Mouse (Mus musculus) MEL (cell line): ENCODE data around the gene Nat9. TPM values are rescaled to one million over a fixed set of nuclear protein-coding genes. Genes with fewer than 3 reads are reported as not detected.

Experiments used
- DNase-seq: peaks from one replicate; pipeline ENCODE4 v3.0.0; 2011; ENCODE audit warnings: low read depth, low spot score
- H3K27ac ChIP-seq: 2 replicates; pipeline ENCODE4 v1.5.1; 2012; ENCODE audit warnings: low read depth, mild to moderate bottlenecking, control low read depth, low read length, moderate library complexity; ENCODE audit not compliant: control insufficient read depth
- H3K27me3 ChIP-seq, 2 experiments: fragments of 150-350 bp in 1 of 2; sonication (generic) in 1 of 2; 2 replicates each; pipeline ENCODE4 v1.6.1; 2012; ENCODE audit warnings: low read length in 2 of 2, mild to moderate bottlenecking in 2 of 2, improper control_type of control experiment in 1 of 2, moderate library complexity in 1 of 2; ENCODE audit not compliant: insufficient read depth in 2 of 2, control insufficient read depth in 1 of 2
- H3K36me3 ChIP-seq, 2 experiments: 2 replicates each; pipeline ENCODE4 v1.6.1; 2012 to 2014; ENCODE audit warnings: low read length in 2 of 2, improper control_type of control experiment in 1 of 2, inconsistent platforms in 1 of 2, mild to moderate bottlenecking in 1 of 2; ENCODE audit not compliant: insufficient read depth in 2 of 2, control insufficient read depth in 1 of 2
- H3K4me1 ChIP-seq, 2 experiments: fragments of 150-350 bp in 1 of 2; sonication (generic) in 1 of 2; 2 replicates each; pipeline ENCODE4 v1.6.1; 2012; ENCODE audit warnings: low read length in 2 of 2, improper control_type of control experiment in 1 of 2, mild to moderate bottlenecking in 1 of 2; ENCODE audit not compliant: insufficient read depth in 2 of 2, control insufficient read depth in 1 of 2
- H3K4me3 ChIP-seq, 2 experiments: fragments of 150-350 bp in 1 of 2; sonication (generic) in 1 of 2; 2 replicates each; pipeline ENCODE4 v1.5.1; 2012; ENCODE audit warnings: low read depth in 2 of 2, low read length in 2 of 2, mild to moderate bottlenecking in 2 of 2, moderate library complexity in 2 of 2, control low read depth in 1 of 2, improper control_type of control experiment in 1 of 2; ENCODE audit not compliant: control insufficient read depth in 1 of 2, insufficient read depth in 1 of 2
- H3K79me2 ChIP-seq: 2 replicates; pipeline ENCODE4 v1.6.1; 2012; ENCODE audit warnings: mild to moderate bottlenecking, low read length, moderate library complexity; ENCODE audit not compliant: control insufficient read depth, poor library complexity, insufficient read depth
- H3K9ac ChIP-seq: 2 replicates; pipeline ENCODE4 v1.6.1; 2012; ENCODE audit warnings: low read depth, mild to moderate bottlenecking, control low read depth, low read length, moderate library complexity; ENCODE audit not compliant: control insufficient read depth, poor library complexity, severe bottlenecking
- H3K9me3 ChIP-seq: fragments of 150-350 bp; sonication (generic); replicated peaks from 2 replicates; pipeline ENCODE4 v1.6.1; 2012; ENCODE audit warnings: mild to moderate bottlenecking, low read length, improper control_type of control experiment, moderate library complexity; ENCODE audit not compliant: insufficient read depth
- CHD1 ChIP-seq: IDR thresholded peaks from 2 replicates; pipeline ENCODE4 v1.6.1; 2012; ENCODE audit warnings: low read depth, mild to moderate bottlenecking, inconsistent platforms, low read length, improper control_type of control experiment
- CTCF ChIP-seq, 3 experiments: IDR thresholded peaks in 2 of 3; conservative IDR thresholded peaks in 1 of 3; 2 replicates each; pipeline ENCODE4 v1.5.1; 2011 to 2012; ENCODE audit warnings: low read length in 3 of 3, low read depth in 2 of 3, mild to moderate bottlenecking in 2 of 3, improper control_type of control experiment in 1 of 3, inconsistent platforms in 1 of 3, mixed read lengths in 1 of 3, moderate library complexity in 1 of 3; ENCODE audit not compliant: control insufficient read depth in 1 of 3, insufficient read depth in 1 of 3, poor library complexity in 1 of 3, severe bottlenecking in 1 of 3
- E2F4 ChIP-seq: IDR thresholded peaks from 2 replicates; pipeline ENCODE4 v1.6.1; 2011; ENCODE audit warnings: low read depth, low read length, improper control_type of control experiment, borderline replicate concordance
- EP300 ChIP-seq, 2 experiments: IDR thresholded peaks; 2 replicates each; pipeline ENCODE4 v1.6.1; 2011; ENCODE audit warnings: improper control_type of control experiment in 2 of 2, low read length in 2 of 2, low read depth in 1 of 2, mild to moderate bottlenecking in 1 of 2
- ETS1 ChIP-seq: IDR thresholded peaks from 2 replicates; pipeline ENCODE4 v1.6.1; 2012; ENCODE audit warnings: low read depth, mild to moderate bottlenecking, inconsistent platforms, low read length, improper control_type of control experiment, moderate library complexity
- GABPA ChIP-seq: IDR thresholded peaks from 2 replicates; pipeline ENCODE4 v1.6.1; 2012; ENCODE audit warnings: low read depth, mild to moderate bottlenecking, inconsistent platforms, low read length, improper control_type of control experiment, moderate library complexity
- MXI1 ChIP-seq: IDR thresholded peaks from 2 replicates; pipeline ENCODE4 v1.6.1; 2011; ENCODE audit warnings: mild to moderate bottlenecking, low read depth, low read length, improper control_type of control experiment
- MYB ChIP-seq: IDR thresholded peaks from 2 replicates; pipeline ENCODE4 v1.6.1; 2011; ENCODE audit warnings: mild to moderate bottlenecking, low read depth, low read length, improper control_type of control experiment
- MYC ChIP-seq: IDR thresholded peaks from 2 replicates; pipeline ENCODE4 v1.6.1; 2011; ENCODE audit warnings: low read depth, mild to moderate bottlenecking, low read length, improper control_type of control experiment, moderate library complexity
- NRF1 ChIP-seq: IDR thresholded peaks from 2 replicates; pipeline ENCODE4 v1.6.1; 2014; ENCODE audit warnings: low read depth, mild to moderate bottlenecking, inconsistent platforms, low read length, improper control_type of control experiment, moderate library complexity; ENCODE audit not compliant: poor library complexity, insufficient read depth, severe bottlenecking
- POLR2A ChIP-seq, 2 experiments: IDR thresholded peaks; 2 replicates each; pipeline ENCODE4 v1.6.1; 2011 to 2012; ENCODE audit warnings: low read length in 2 of 2, mild to moderate bottlenecking in 2 of 2, control low read depth in 1 of 2, improper control_type of control experiment in 1 of 2, low read depth in 1 of 2, moderate library complexity in 1 of 2; ENCODE audit not compliant: control insufficient read depth in 1 of 2, insufficient read depth in 1 of 2, poor library complexity in 1 of 2
- POLR2AphosphoS2 ChIP-seq: IDR thresholded peaks from 2 replicates; pipeline ENCODE4 v1.6.1; 2011; ENCODE audit warnings: low read length, improper control_type of control experiment
- POLR2AphosphoS5 ChIP-seq: IDR thresholded peaks from 2 replicates; pipeline ENCODE4 v1.6.1; 2012; ENCODE audit warnings: low read depth, borderline replicate concordance, mild to moderate bottlenecking, inconsistent platforms, low read length, moderate library complexity, mixed read lengths
- RAD21 ChIP-seq: IDR thresholded peaks from 2 replicates; pipeline ENCODE4 v1.6.1; 2011; ENCODE audit warnings: mild to moderate bottlenecking, low read depth, low read length, improper control_type of control experiment
- SMC3 ChIP-seq: IDR thresholded peaks from 2 replicates; pipeline ENCODE4 v1.6.1; 2011; ENCODE audit warnings: low read depth, low read length, improper control_type of control experiment
- TAL1 ChIP-seq: IDR thresholded peaks from 2 replicates; pipeline ENCODE4 v1.6.1; 2012; ENCODE audit warnings: mild to moderate bottlenecking, inconsistent platforms, low read length, moderate library complexity, mixed read lengths
- TCF12 ChIP-seq: IDR thresholded peaks from 2 replicates; pipeline ENCODE4 v1.6.1; 2014; ENCODE audit warnings: low read depth, mild to moderate bottlenecking, inconsistent platforms, low read length, improper control_type of control experiment, moderate library complexity
- USF1 ChIP-seq: IDR thresholded peaks from 2 replicates; pipeline ENCODE4 v1.6.1; 2014; ENCODE audit warnings: low read depth, mild to moderate bottlenecking, inconsistent platforms, low read length, improper control_type of control experiment, moderate library complexity
- ZNF384 ChIP-seq: IDR thresholded peaks from 2 replicates; pipeline ENCODE4 v1.6.1; 2012; ENCODE audit warnings: low read depth, mild to moderate bottlenecking, inconsistent platforms, low read length, improper control_type of control experiment
- polyA plus RNA-seq, 2 experiments: library from polyadenylated mRNA; stranded (reverse) in 1 of 2; unstranded in 1 of 2; fragments of >175 nt in 1 of 2; fragments of >200 nt in 1 of 2; gene quantifications; 2 replicates each; pipeline versions ENCODE4 v1.2.1 to v1.2.4; 2012; ENCODE audit warnings: low replicate concordance in 2 of 2, low read depth in 1 of 2; ENCODE audit not compliant: insufficient read length in 2 of 2, insufficient read depth in 1 of 2, missing spikeins in 1 of 2
- total RNA-seq: library from RNA; depleted of rRNA; stranded (reverse); fragments of 300-350 nt; gene quantifications from 2 replicates; pipeline ENCODE4 v1.2.3, GENCODE M21; 2012

Gene Nat9
- total and polyA plus RNA-seq, 3 experiments = 46.1 to 92.4 TPM; not detected in 1

DNA sequence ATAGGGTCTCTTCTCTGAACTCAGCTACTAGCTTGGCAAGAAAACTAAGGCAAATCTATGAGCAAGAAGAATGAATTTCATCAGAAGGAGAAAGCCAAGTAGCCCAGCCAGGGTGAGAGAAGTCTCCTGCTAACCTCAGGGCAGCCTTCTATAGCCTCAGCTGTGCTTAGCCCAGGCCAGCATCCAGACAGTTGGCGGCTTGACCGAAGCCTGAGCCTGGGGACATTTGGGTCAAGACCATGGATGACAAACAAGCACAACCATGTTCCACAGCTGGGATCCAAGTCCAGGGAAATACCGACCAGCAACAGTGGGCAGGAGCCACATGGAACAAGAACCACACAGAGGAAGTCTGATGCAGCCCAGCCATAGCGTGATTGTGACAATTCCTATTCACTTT lies 39.8 kb downstream of the Nat9 start:
- H3K4me3 ChIP-seq = no peak overlapping the region
- H3K27me3 ChIP-seq = peaks cover 3 to 4% of the 10 kb centered on the region in 2 experiments
- no peak overlapping the region for H3K27ac ChIP-seq
- no peaks in the 10 kb centered on the region for H3K9me3 ChIP-seq
- no peaks in the 10 kb centered on the region for H3K4me1 ChIP-seq
- H3K79me2 ChIP-seq = no peaks in the 10 kb centered on the region
- no peak for TF ChIP-seq MYC
- TF ChIP-seq EP300 (IDR thresholded peaks at IDR 0.05; ENCODE audit: low read depth in 1 of 2, low read length in 2 of 2) = no peak
- no peak for TF ChIP-seq SMC3
- TF ChIP-seq POLR2AphosphoS5 = no peak
- TF ChIP-seq GABPA = no peak
- TF ChIP-seq NRF1 = no peak
- no peak for TF ChIP-seq TCF12
- TF ChIP-seq RAD21 = no peak
- TF ChIP-seq MYB = no peak
- TF ChIP-seq POLR2A (IDR thresholded peaks at IDR 0.05; ENCODE audit: control insufficient read depth in 1 of 2, insufficient read depth in 1 of 2, low read depth in 1 of 2, low read length in 2 of 2, poor library complexity in 1 of 2) = no peak
- no peak for TF ChIP-seq CHD1
- TF ChIP-seq ETS1 = no peak
- no peak for TF ChIP-seq ZNF384
- no peak for TF ChIP-seq POLR2AphosphoS2
- no peak for TF ChIP-seq TAL1
- TF ChIP-seq CTCF (IDR thresholded peaks at IDR 0.05 in 2 of 3, conservative IDR thresholded peaks at IDR 0.05 in 1 of 3; ENCODE audit: control insufficient read depth in 1 of 3, insufficient read depth in 1 of 3, low read depth in 2 of 3, low read length in 3 of 3, poor library complexity in 1 of 3, severe bottlenecking in 1 of 3) = no peak
- no peak for TF ChIP-seq MXI1
- no peak for TF ChIP-seq E2F4
- TF ChIP-seq, all 39 proteins: peak for 0
- no peak overlapping the region for H3K9ac ChIP-seq
- H3K36me3 ChIP-seq = no peaks in the 10 kb centered on the region
- no peak for DNase-seq

DNA sequence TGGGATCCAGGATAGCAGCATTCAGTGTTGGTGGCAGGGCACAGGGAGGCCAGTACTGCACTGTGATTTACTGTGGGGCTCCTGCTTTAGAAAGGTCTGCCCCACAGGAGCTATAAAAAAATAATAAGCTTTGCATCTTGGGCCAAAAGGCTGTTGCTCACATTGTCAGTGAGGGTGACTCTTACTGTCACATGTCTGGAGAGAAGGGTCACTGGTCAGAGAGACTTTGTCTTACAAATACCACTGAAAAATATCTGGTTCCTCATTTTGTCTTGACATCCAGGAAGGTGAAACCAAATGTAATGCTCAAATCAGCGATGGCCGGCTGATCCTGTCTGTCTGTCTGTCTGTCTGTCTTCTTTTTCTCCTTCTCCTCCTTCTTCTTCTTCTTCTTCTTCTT lies 45.7 kb downstream of the Nat9 start:
- no peak for DNase-seq
- Histone ChIP-seq H3K27ac (no peak overlapping the region), H3K9me3 (no peaks in the 10 kb centered on the region), H3K27me3 (no peaks in the 10 kb centered on the region; a peak in 1 of 4 replicates), H3K4me1 (peaks cover 0 to 6% of the 10 kb centered on the region in 2 experiments; a peak in 1 of 4 replicates), H3K4me3 (no peak overlapping the region), H3K9ac (no peak overlapping the region), H3K79me2 (no peaks in the 10 kb centered on the region), H3K36me3 (no peaks in the 10 kb centered on the region; a peak in 1 of 4 replicates)
- TF ChIP-seq USF1 = no peak
- TF ChIP-seq SMC3 = no peak
